Mouse (Mus musculus): ENCODE results near the gene Git2.

- TF ChIP-seq CTCF (IDR thresholded peaks at IDR 0.05; ENCODE audit: extremely low read depth, insufficient read depth, insufficient read length, insufficient replicate concordance): no peak
- TF ChIP-seq POLR2A (IDR thresholded peaks at IDR 0.05; ENCODE audit: low read depth, low read length): no peak
Observed at GRCm38 (mm10) chr5:114807893-114808292, 32.6 kb upstream of the Git2 start.
